In the genomic region with DNA sequence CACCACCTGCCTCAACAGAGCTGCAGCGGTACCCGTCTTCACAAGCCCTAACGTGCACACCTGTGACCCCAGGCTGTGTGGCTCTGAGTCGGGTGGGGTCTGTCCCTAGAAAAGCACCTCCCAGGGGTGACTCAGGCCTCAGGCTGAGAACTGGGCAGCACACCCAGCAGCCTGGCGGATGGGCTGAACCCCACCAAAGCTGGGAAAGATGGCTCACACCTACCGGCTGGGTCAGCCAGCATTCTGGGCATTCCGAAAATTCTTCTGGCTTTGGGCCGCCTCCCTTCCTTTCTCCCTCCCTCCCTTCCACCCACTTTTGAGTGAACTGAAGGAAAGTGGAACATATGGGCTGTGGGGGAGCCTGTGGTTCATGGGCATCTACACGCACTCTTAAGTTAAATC, we compare ENCODE assay signal across 14 mouse cellular contexts. TPM values are rescaled to one million over a fixed set of nuclear protein-coding genes. Genes with fewer than 3 reads are reported as not detected.
DNase-seq lines count a peak whose midpoint lies in the region; ATAC-seq and TF ChIP-seq lines count a peak whose summit lies in the region.
"Had no signal": no experiment of that assay in that cellular context is flagged by ENCODE, and none has a peak within 500 bp of the region (broad histone marks: within the 10 kb centered on the region; RNA-seq: fewer than 3 reads in every experiment).

No protein-coding gene starts in this region.

- peak overlapping the region; percentile 83 for H3K27ac ChIP-seq in kidney, adult 2 months (ENCODE audit: insufficient read depth, low read depth, low read length)
- H3K27ac ChIP-seq in kidney, embryonic 14.5 days (ENCODE audit: low read depth, low read length), result no peak overlapping the region
- no peak overlapping the region for H3K27ac ChIP-seq in forebrain, embryonic 10.5 days
- H3K27ac ChIP-seq: heart, embryonic 15.5 days; hindbrain, embryonic 15.5 days had no signal

- CTCF ChIA-PET in Patski (lab: Charles Lee), result interaction anchor here (0.9 to 1.3 kb wide), 4 partner anchors 11 to 42 kb away, joined by 3 to 10 read pairs (median 4); a partner anchor contains a TSS

- H3K4me3 ChIP-seq in kidney, adult 2 months (ENCODE audit: insufficient read depth, low read depth, low read length), result no peak overlapping the region
- no peak overlapping the region for H3K4me3 ChIP-seq in kidney, embryonic 14.5 days (ENCODE audit: low read length)
- no peak overlapping the region for H3K4me3 ChIP-seq in lung, adult 2 months (replicated peaks; ENCODE audit: extremely low read depth, low read depth, low read length)
- H3K4me3 ChIP-seq in myocyte, result no peak overlapping the region
- no peak overlapping the region for H3K4me3 ChIP-seq in forebrain, embryonic 10.5 days
- H3K4me3 ChIP-seq: heart, embryonic 15.5 days; hindbrain, embryonic 15.5 days had no signal

- H3K27me3 ChIP-seq in kidney, adult 2 months (replicated peaks; ENCODE audit: control insufficient read depth, insufficient read depth, low read length), result no peaks in the 10 kb centered on the region
- H3K27me3 ChIP-seq in kidney, embryonic 14.5 days (ENCODE audit: control insufficient read depth, insufficient read depth, low read length), result no peaks in the 10 kb centered on the region
- H3K27me3 ChIP-seq in Patski (no peaks in the 10 kb centered on the region), myocyte (ENCODE audit: control insufficient read depth, insufficient read depth, insufficient read length) (no peaks in the 10 kb centered on the region)
- peaks cover 9% of the 10 kb centered on the region for H3K27me3 ChIP-seq in forebrain, embryonic 10.5 days (ENCODE audit: poor library complexity, severe bottlenecking)
- H3K27me3 ChIP-seq: hindbrain, embryonic 15.5 days had no signal

- peaks cover 71% of the 10 kb centered on the region for H3K4me1 ChIP-seq in kidney, adult 2 months (ENCODE audit: control insufficient read depth, insufficient read depth, low read length)
- peaks cover 41% of the 10 kb centered on the region for H3K4me1 ChIP-seq in kidney, embryonic 14.5 days (ENCODE audit: control insufficient read depth, insufficient read depth, low read length)
- H3K4me1 ChIP-seq in lung, adult 2 months (ENCODE audit: control insufficient read depth, insufficient read depth, low read length), result peaks cover 24% of the 10 kb centered on the region
- H3K4me1 ChIP-seq in forebrain, embryonic 10.5 days, result peaks cover 49% of the 10 kb centered on the region

- H3ac ChIP-seq in myocyte (ENCODE audit: control insufficient read depth, insufficient read length), result no peak overlapping the region

- H3K4me2 ChIP-seq in kidney, embryonic 14.5 days (replicated peaks; ENCODE audit: low read depth, low read length), result no peak overlapping the region
- peak overlapping the region; percentile 61 for H3K4me2 ChIP-seq in myocyte (ENCODE audit: low read depth)
- H3K4me2 ChIP-seq: heart, embryonic 15.5 days; hindbrain, embryonic 15.5 days had no signal

- no peaks in the 10 kb centered on the region for H3K36me3 ChIP-seq in kidney, adult 2 months (ENCODE audit: control insufficient read depth, insufficient read depth, low read length)
- no peaks in the 10 kb centered on the region for H3K36me3 ChIP-seq in kidney, embryonic 14.5 days (ENCODE audit: control insufficient read depth, insufficient read depth, low read length)
- no peaks in the 10 kb centered on the region for H3K36me3 ChIP-seq in myocyte (ENCODE audit: control insufficient read depth, insufficient read depth)
- H3K36me3 ChIP-seq in forebrain, embryonic 10.5 days (replicated peaks), result no peaks in the 10 kb centered on the region
- H3K36me3 ChIP-seq: heart, embryonic 15.5 days; hindbrain, embryonic 15.5 days had no signal

- in situ Hi-C loops in Patski (cut with MboI; ENCODE audit: low pct_unique_long_range_greater_than_20kb), result loop anchor here (25.0 kb wide), 1 partner anchor 672 kb away; no protein-coding TSS in a partner anchor

- no peaks in the 10 kb centered on the region for H3K9me3 ChIP-seq in kidney, embryonic 14.5 days (ENCODE audit: control insufficient read depth, low read length)
- H3K9me3 ChIP-seq in forebrain, embryonic 10.5 days, result no peaks in the 10 kb centered on the region
- H3K9me3 ChIP-seq: heart, embryonic 15.5 days; hindbrain, embryonic 15.5 days had no signal

- H3K9ac ChIP-seq in kidney, embryonic 14.5 days (ENCODE audit: low read depth, low read length), result no peak overlapping the region
- H3K9ac ChIP-seq: heart, embryonic 15.5 days; hindbrain, embryonic 15.5 days had no signal

- WGBS in kidney, adult 2 months, result 53% methylated on average over 9 of the region's 9 CpGs
- 79% methylated on average over 9 of the region's 9 CpGs for WGBS in kidney, embryonic 14.5 days
- 66% methylated on average over 9 of the region's 9 CpGs for WGBS in lung, adult 2 months
- WGBS in forebrain, embryonic 10.5 days, result 85% methylated on average over 9 of the region's 9 CpGs

- peaks cover 7% of the 10 kb centered on the region for H3K79me2 ChIP-seq in myocyte (ENCODE audit: control insufficient read depth, insufficient read depth)

- ATAC-seq in kidney, embryonic 14.5 days (ENCODE audit: low FRiP score, low TSS enrichment), result no peak
- peak; percentile 55 for ATAC-seq in Patski

- no peak for TF ChIP-seq POLR2A in kidney, adult 2 months (IDR thresholded peaks at IDR 0.05; ENCODE audit: low read depth, low read length)
- no peak for TF ChIP-seq POLR2A in lung, adult 2 months (IDR thresholded peaks at IDR 0.05; ENCODE audit: borderline replicate concordance, extremely low read depth, low read depth, low read length)
- no peak for TF ChIP-seq POLR2A in myocyte (IDR thresholded peaks at IDR 0.05; ENCODE audit: insufficient read length, low read depth)

- TF ChIP-seq CTCF in kidney, adult 2 months (conservative IDR thresholded peaks at IDR 0.05; ENCODE audit: insufficient read depth, insufficient read length, low read depth, low read length), result no peak
- TF ChIP-seq CTCF in lung, adult 2 months (IDR thresholded peaks at IDR 0.05; ENCODE audit: insufficient read depth, low read length), result no peak
- no peak for TF ChIP-seq CTCF in Patski (IDR thresholded peaks at IDR 0.05)

- peak; percentile 50 for DNase-seq in kidney, adult 2 months
- DNase-seq in lung, postnatal 10 days, result peak; percentile 31
- DNase-seq in lung, adult 2 months, result no peak
- peak; percentile 89 for DNase-seq in Patski (ENCODE audit: low read depth, low spot score)
- DNase-seq in layer of hippocampus, adult 9-11 months, result no peak
- no peak for DNase-seq in forebrain, embryonic 10.5 days (ENCODE audit: extremely low spot score, low spot score)
- DNase-seq: cerebellum, postnatal 10 days; liver had no signal

- POLR2A ChIA-PET in Patski (lab: Charles Lee), result interaction anchor here (0.9 to 1.7 kb wide), 3 partner anchors 8 to 35 kb away, joined by 4 to 5 read pairs (median 4); no protein-coding TSS in a partner anchor

TF ChIP-seq in myocyte, 11 proteins besides CTCF, POLR2A, EP300 and RAD21:
- no peak for TF ChIP-seq TCF3 (IDR thresholded peaks at IDR 0.05; ENCODE audit: insufficient read length, low read depth)
- peak in 2 of 3 experiments; percentile 26 to 69 for TF ChIP-seq MYOD1 (IDR thresholded peaks at IDR 0.05; ENCODE audit: control insufficient read depth in 1 of 3, insufficient read length in 2 of 3, low read depth in 2 of 3)
- TF ChIP-seq REST (IDR thresholded peaks at IDR 0.05; ENCODE audit: insufficient read depth, insufficient read length), result no peak
- no peak for TF ChIP-seq E2F4 (IDR thresholded peaks at IDR 0.05; ENCODE audit: insufficient read depth)
- TF ChIP-seq POLR2AphosphoS2 (IDR thresholded peaks at IDR 0.05; ENCODE audit: insufficient read length, low read depth), result no peak
- peak in 1 of 3 experiments; percentile 53 for TF ChIP-seq MYOG (IDR thresholded peaks at IDR 0.05; ENCODE audit: control insufficient read depth in 1 of 3, insufficient read depth in 1 of 3, insufficient read length in 2 of 3, low read depth in 2 of 3)
- TF ChIP-seq SRF (IDR thresholded peaks at IDR 0.05; ENCODE audit: control insufficient read depth, insufficient read length, low read depth), result no peak
- TF ChIP-seq MAX (IDR thresholded peaks at IDR 0.05; ENCODE audit: low read depth), result no peak
- no peak for TF ChIP-seq CEBPB (IDR thresholded peaks at IDR 0.05; ENCODE audit: insufficient read depth, poor library complexity, severe bottlenecking)
- TF ChIP-seq USF1 (IDR thresholded peaks at IDR 0.05; ENCODE audit: low read depth), result no peak
- no peak for TF ChIP-seq TCF12 (IDR thresholded peaks at IDR 0.05; ENCODE audit: insufficient read depth, poor library complexity, severe bottlenecking)

RNA-seq across cellular contexts. Expression of a gene that starts 5.4 kb away (rescaled TPM):
- polyA plus RNA-seq in kidney, adult 2 months (2012; rRNA removed), result 14.3 and 15.0 TPM in 2 replicates
- polyA plus RNA-seq in kidney, embryonic 14.5 days (2014; fragmentation: Nextera tagmentation; extraction: Ambion mirVana), result 3.9 and 5.4 TPM in 2 replicates
- polyA plus RNA-seq in lung, adult 2 months (2012; rRNA removed), result 29.0 and 32.0 TPM in 2 replicates
- 26.0 TPM for polyA plus RNA-seq in Patski (2021)
- polyA plus RNA-seq in myocyte (2012; fragmentation: generic; extraction: Trizol), result 16.6 TPM
- polyA plus RNA-seq in forebrain, embryonic 10.5 days (2016; fragmentation: Nextera tagmentation; extraction: Ambion mirVana), result 4.4 and 4.5 TPM in 2 replicates

RNA-seq across cellular contexts. Expression of a gene that starts 11.1 kb away (rescaled TPM):
- not detected in 2 replicates for polyA plus RNA-seq in kidney, adult 2 months (2012; rRNA removed)
- polyA plus RNA-seq in kidney, embryonic 14.5 days (2014; fragmentation: Nextera tagmentation; extraction: Ambion mirVana), result 0.15 and 0.31 TPM in 2 replicates
- 0.08 TPM in 1 of 2 replicates, not detected in the other for polyA plus RNA-seq in lung, adult 2 months (2012; rRNA removed)
- polyA plus RNA-seq in Patski (2021), result not detected
- polyA plus RNA-seq in myocyte (2012; fragmentation: generic; extraction: Trizol), result not detected
- polyA plus RNA-seq in forebrain, embryonic 10.5 days (2016; fragmentation: Nextera tagmentation; extraction: Ambion mirVana), result 0.22 and 0.67 TPM in 2 replicates
- polyA plus RNA-seq: heart, embryonic 15.5 days; hindbrain, embryonic 15.5 days; midbrain, postnatal 0 days; stomach, embryonic 14.5 days had no signal

Comparison
In these comparisons a context has a peak if more than half of its experiments do, and no peak if none do; other contexts are left out.
1. DNase-seq: peak in kidney, adult 2 months (single experiment), lung, postnatal 10 days (single experiment) and Patski (single experiment); none in lung, adult 2 months (single experiment), layer of hippocampus, adult 9-11 months (single experiment) and forebrain, embryonic 10.5 days (single experiment).